Mouse (Mus musculus) hindbrain, embryonic 14.5 days (tissue): ENCODE results near the gene Irf2bpl. TPM values are rescaled to one million over a fixed set of nuclear protein-coding genes. Genes with fewer than 3 reads are reported as not detected.

Source experiments
- ATAC-seq: fragments of 200-750 bp; cut with Nextera tagmentation; 2 replicates; pipeline ENCODE4 v1.8.0; 2017; ENCODE audit warnings: moderate number of reproducible peaks, mild to moderate bottlenecking, moderate TSS enrichment, moderate library complexity; ENCODE audit not compliant: low FRiP score
- DNase-seq: peaks from one replicate; pipeline ENCODE4 v3.0.0-alpha.2; 2015; ENCODE audit warnings: low spot score
- H3K27ac ChIP-seq: fragments of 300-500 bp; sonication (generic); 2 replicates; pipeline ENCODE4 v1.5.1; 2014; ENCODE audit warnings: mild to moderate bottlenecking, moderate library complexity
- H3K27me3 ChIP-seq: fragments of 300-500 bp; sonication (generic); 2 replicates; pipeline ENCODE4 v1.6.1; 2014; ENCODE audit warnings: mild to moderate bottlenecking, low read length, mixed read lengths; ENCODE audit not compliant: control insufficient read depth, insufficient read depth
- H3K36me3 ChIP-seq: fragments of 300-500 bp; sonication (generic); replicated peaks from 2 replicates; pipeline ENCODE4 v1.6.1; 2014; ENCODE audit not compliant: control insufficient read depth, insufficient read depth
- H3K4me1 ChIP-seq: fragments of 300-500 bp; sonication (generic); replicated peaks from 2 replicates; pipeline ENCODE4 v1.6.1; 2014; ENCODE audit warnings: antibody characterized with exemption, low read length, mixed read lengths; ENCODE audit not compliant: control insufficient read depth, insufficient read depth
- H3K4me2 ChIP-seq: fragments of 300-500 bp; sonication (generic); replicated peaks from 2 replicates; pipeline ENCODE4 v1.6.1; 2014; ENCODE audit warnings: mild to moderate bottlenecking, moderate library complexity
- H3K4me3 ChIP-seq: fragments of 300-500 bp; sonication (generic); replicated peaks from 2 replicates; pipeline ENCODE4 v1.5.1; 2014; ENCODE audit warnings: mild to moderate bottlenecking, low read length
- H3K9ac ChIP-seq: fragments of 300-500 bp; sonication (generic); 2 replicates; pipeline ENCODE4 v1.6.1; 2014
- H3K9me3 ChIP-seq: fragments of 300-500 bp; sonication (generic); 2 replicates; pipeline ENCODE4 v1.6.1; 2016; ENCODE audit warnings: low read length; ENCODE audit not compliant: control insufficient read depth
- WGBS: fragments of 180-500 bp; shearing (Covaris S2); extraction: QIAGEN DNeasy Blood & Tissue Kit; methylation state at CpG from one replicate; pipeline ENCODE4 v1.1.7; 2014; 5-methylcytosine and 5-hydroxymethylcytosine counted together
- polyA plus RNA-seq: library from polyadenylated mRNA; unstranded; fragments of >200 nt; fragmentation: Nextera tagmentation; extraction: Ambion mirVana; gene quantifications from 2 replicates; pipeline ENCODE4 v1.2.1, GENCODE M21; 2014

Irf2bpl gene
- polyA plus RNA-seq, 1 experiment from 2014 or later, result 64.5 TPM

- Histone ChIP-seq H3K27ac (peak overlapping the region; percentile 50), H3K9me3 (no peaks in the 10 kb centered on the region), H3K36me3 (no peaks in the 10 kb centered on the region), H3K4me1 (peaks cover 30% of the 10 kb centered on the region), H3K27me3 (no peaks in the 10 kb centered on the region), H3K4me3 (no peak overlapping the region), H3K4me2 (peak overlapping the region; percentile 25), H3K9ac (no peak overlapping the region)
- 9% methylated on average over 11 of the region's 11 CpGs for WGBS
- DNase-seq (peak; percentile 67), ATAC-seq (peak; percentile 78)
These were observed 28.9 kb downstream of the Irf2bpl start for GRCm38 (mm10) chr12:86855670-86856069.

DNA sequence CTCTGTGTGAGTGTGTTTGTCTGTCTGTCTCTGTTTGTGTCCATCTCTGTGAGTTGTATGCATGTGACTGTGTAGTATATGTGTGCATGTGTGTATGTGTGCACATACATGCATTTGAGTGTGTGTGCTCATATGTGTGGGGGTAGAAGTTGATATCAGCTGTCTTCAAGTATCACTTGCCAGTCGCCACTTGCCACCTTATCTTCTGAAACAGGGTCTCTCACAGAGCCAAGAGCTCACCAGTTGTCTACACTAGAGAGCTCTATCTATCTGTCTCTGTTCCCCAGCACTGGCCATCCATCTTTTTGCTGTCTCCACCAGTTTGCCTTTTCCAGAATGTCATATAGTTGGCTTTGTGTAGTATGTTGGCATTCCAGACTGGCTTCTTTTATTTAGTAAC is 31.1 kb downstream of the Irf2bpl start:
- Histone ChIP-seq H3K9me3 (no peaks in the 10 kb centered on the region), H3K4me1 (peaks cover 29% of the 10 kb centered on the region), H3K27ac (no peak overlapping the region), H3K4me3 (no peak overlapping the region), H3K27me3 (no peaks in the 10 kb centered on the region), H3K4me2 (no peak overlapping the region), H3K36me3 (no peaks in the 10 kb centered on the region), H3K9ac (no peak overlapping the region)
- DNase-seq, result no peak
- 88% methylated on average over 1 of the region's 1 CpGs for WGBS
- no peak for ATAC-seq

DNA sequence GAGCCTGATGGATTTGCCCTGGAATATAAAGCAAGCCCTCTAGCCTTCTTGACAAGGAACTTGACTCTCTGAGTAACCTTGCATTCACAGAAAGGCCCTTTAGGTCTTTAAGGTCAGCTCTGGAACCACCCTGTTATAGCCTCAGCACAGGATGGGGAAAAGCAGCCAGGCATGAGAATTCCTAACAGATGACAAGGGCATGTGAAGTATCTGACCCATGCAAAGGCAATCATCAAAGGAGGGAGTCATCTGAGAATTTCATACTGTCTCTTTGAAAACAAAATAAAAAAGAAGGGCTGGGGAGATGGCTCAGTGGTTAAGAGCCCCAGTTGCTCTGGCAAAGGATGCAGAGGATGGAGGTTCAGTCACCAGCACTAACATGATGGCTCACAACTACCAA is 33.3 kb downstream of the Irf2bpl start:
- Histone ChIP-seq H3K27me3 (no peaks in the 10 kb centered on the region), H3K4me2 (no peak overlapping the region), H3K4me3 (no peak overlapping the region), H3K9me3 (no peaks in the 10 kb centered on the region), H3K9ac (no peak overlapping the region), H3K4me1 (peaks cover 29% of the 10 kb centered on the region), H3K36me3 (no peaks in the 10 kb centered on the region), H3K27ac (peak overlapping the region; percentile 89)
- no peak for ATAC-seq
- no peak for DNase-seq

- Histone ChIP-seq H3K27me3 (no peaks in the 10 kb centered on the region), H3K4me2 (peak overlapping the region; percentile 21), H3K9me3 (no peaks in the 10 kb centered on the region), H3K4me1 (peaks cover 27% of the 10 kb centered on the region), H3K36me3 (no peaks in the 10 kb centered on the region), H3K27ac (peak overlapping the region; percentile 89), H3K4me3 (no peak overlapping the region), H3K9ac (no peak overlapping the region)
- 73% methylated on average over 5 of the region's 5 CpGs for WGBS
- DNase-seq (no peak), ATAC-seq (no peak)
These were observed 33.9 kb downstream of the Irf2bpl start for GRCm38 (mm10) chr12:86850746-86851145.

DNA sequence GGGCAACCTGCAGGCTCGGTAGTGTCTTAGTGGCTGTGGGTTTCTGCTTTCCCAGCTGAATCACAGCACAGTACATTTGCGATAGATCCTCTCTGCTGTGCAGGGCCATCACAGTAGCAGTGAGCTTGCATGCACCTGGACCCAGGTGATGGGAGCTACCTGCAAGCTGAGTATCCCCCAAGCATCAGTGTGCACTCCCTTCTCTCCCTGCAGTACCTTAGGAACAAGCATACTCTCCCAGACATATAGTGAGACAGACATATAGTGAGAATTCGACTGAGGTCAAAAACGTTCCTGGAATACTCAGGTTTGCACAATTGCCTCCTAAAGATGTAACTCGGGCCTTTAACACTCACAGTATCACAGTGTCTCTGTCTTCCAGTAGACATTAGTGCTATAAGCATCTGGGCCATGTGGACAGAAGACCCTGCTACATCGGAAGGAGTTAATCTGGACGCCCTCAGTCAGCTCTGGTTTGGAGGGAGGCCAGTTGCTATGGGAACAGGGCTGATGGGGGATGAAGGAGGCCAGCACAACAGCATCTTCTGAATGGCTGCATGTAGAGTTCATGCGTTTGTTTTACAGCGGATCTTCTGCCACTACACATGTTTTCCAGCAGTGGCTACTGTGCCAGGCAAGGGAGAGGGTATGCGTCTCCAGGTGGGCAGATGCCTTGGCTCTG is 34.5 kb downstream of the Irf2bpl start:
- Histone ChIP-seq H3K4me3 (no peak overlapping the region), H3K9me3 (no peaks in the 10 kb centered on the region), H3K36me3 (no peaks in the 10 kb centered on the region), H3K4me2 (peak overlapping the region; percentile 21), H3K27ac (peak overlapping the region; percentile 89), H3K27me3 (no peaks in the 10 kb centered on the region), H3K9ac (no peak overlapping the region), H3K4me1 (peaks cover 21% of the 10 kb centered on the region)
- DNase-seq (peak; percentile 68), ATAC-seq (peak; percentile 83)
- WGBS, result 42% methylated on average over 10 of the region's 10 CpGs

DNA sequence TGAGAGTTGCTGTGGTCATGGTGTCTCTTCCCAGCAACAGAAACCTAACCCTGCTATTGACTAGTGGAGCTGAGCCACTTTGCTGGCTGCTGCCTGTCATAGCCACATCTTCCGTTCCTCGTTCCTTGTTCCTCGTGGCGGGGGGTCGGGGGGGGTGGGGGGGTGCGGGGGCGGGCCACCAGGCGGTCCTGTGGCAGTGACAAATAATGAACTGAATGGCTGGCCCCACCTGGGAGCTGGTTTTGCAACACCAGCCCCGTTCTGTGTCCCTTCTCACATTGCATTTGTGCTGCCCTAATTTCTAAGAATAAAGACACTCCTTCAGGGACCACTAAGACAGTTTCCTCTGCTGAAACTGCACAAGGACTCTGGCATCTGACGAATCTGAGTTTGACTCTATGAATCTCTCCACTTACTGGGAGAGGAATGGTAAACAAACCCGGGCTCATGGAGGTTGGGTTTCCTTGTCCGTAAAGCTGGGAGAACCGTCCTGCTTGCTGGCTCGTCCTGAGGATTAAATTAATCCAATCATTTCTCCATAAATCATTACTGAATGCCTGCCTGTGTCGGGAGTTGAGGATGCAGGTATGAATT is 41.6 kb downstream of the Irf2bpl start:
- Histone ChIP-seq H3K9me3 (no peaks in the 10 kb centered on the region), H3K4me3 (no peak overlapping the region), H3K27me3 (no peaks in the 10 kb centered on the region), H3K27ac (peak overlapping the region; percentile 41; the same call in 1 of the 2 replicates), H3K4me2 (0 out of 2 replicates have a peak overlapping the region, but pooled peaks have one; percentile 2), H3K9ac (no peak overlapping the region), H3K36me3 (no peaks in the 10 kb centered on the region), H3K4me1 (0 out of 2 replicates have a peak, but pooled peaks cover 3% of the 10 kb centered on the region)
- WGBS, result 29% methylated on average over 15 of the region's 15 CpGs
- ATAC-seq (no peak), DNase-seq (no peak)

DNA sequence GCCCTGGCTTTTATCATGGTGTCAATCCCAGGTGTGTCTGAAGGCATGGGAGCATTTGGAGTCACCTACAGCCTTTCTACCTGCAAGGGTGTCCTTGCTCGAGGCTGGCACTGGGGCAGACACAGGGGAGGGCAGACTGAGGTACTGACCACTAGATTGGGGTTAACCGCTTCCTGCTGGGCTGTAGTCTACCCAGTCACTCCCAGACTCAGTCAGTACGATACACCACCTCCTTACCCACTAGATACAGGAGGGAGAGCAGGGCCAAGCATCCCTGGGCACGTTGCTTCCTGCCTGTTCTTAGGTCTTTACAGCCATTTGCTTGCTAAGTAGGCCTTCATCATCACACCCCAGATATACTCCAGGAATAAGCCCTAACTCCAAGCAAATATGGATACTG is 44.1 kb downstream of the Irf2bpl start:
- Histone ChIP-seq H3K27me3 (no peaks in the 10 kb centered on the region), H3K4me1 (0 out of 2 replicates have a peak, but pooled peaks cover 3% of the 10 kb centered on the region), H3K4me3 (no peak overlapping the region), H3K4me2 (no peak overlapping the region), H3K9ac (no peak overlapping the region), H3K27ac (no peak overlapping the region), H3K36me3 (no peaks in the 10 kb centered on the region), H3K9me3 (no peaks in the 10 kb centered on the region)
- no peak for DNase-seq
- 90% methylated on average over 4 of the region's 4 CpGs for WGBS
- no peak for ATAC-seq

DNA sequence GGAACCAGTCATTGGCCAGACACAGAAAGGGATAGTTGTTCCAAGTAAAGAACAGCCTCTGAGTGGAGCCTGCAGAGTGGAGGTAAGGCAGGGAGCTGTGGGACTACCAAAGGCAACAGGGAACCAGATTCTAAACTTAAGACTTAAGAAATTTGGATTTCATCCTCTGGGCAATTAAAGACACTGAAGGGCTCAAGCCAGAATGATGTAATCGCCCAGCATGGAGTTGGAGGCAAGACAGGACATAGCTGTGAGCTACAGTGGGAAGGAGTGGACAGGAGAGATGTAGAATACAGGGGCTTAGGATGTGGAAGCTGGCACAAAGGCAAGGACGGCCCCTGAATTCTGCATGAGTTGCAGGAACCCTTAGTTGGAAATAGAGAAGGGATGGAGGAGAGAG is 46.4 kb downstream of the Irf2bpl start:
- H3K36me3 ChIP-seq, result no peaks in the 10 kb centered on the region
- H3K4me2 ChIP-seq, result no peak overlapping the region
- H3K27ac ChIP-seq, result no peak overlapping the region
- H3K4me1 ChIP-seq, result 0 out of 2 replicates have a peak, but pooled peaks cover 3% of the 10 kb centered on the region
- ATAC-seq, result no peak
- 79% methylated on average over 2 of the region's 2 CpGs for WGBS
- no peak overlapping the region for H3K4me3 ChIP-seq
- H3K9me3 ChIP-seq, result no peaks in the 10 kb centered on the region
- no peaks in the 10 kb centered on the region for H3K27me3 ChIP-seq
- no peak overlapping the region for H3K9ac ChIP-seq
- DNase-seq, result no peak

- no peak overlapping the region for H3K4me3 ChIP-seq
- no peak overlapping the region for H3K4me2 ChIP-seq
- H3K4me1 ChIP-seq, result peaks cover 12% of the 10 kb centered on the region
- H3K9me3 ChIP-seq, result no peaks in the 10 kb centered on the region
- H3K27ac ChIP-seq, result 0 out of 2 replicates have a peak overlapping the region, but pooled peaks have one; percentile 20
- no peak for DNase-seq
- H3K27me3 ChIP-seq, result no peaks in the 10 kb centered on the region
- ATAC-seq, result no peak
- H3K36me3 ChIP-seq, result no peaks in the 10 kb centered on the region
- WGBS, result 37% methylated on average over 23 of the region's 23 CpGs
- H3K9ac ChIP-seq, result no peak overlapping the region
These were observed 48.1 kb downstream of the Irf2bpl start for GRCm38 (mm10) chr12:86836431-86837047.
